Mouse (Mus musculus) ZHBTc4 (cell line): ENCODE measurements around the gene Pmpcb.

Experiments used
- DNase-seq: peaks from one replicate; pipeline ENCODE4 v3.0.0-alpha.2; 2011; ENCODE audit warnings: low read depth, low spot score

Pmpcb gene

GRCm38 (mm10) chr5:21732177-21732911 lies 4.6 kb upstream of the Pmpcb start:
- DNase-seq = peak; percentile 84

DNA sequence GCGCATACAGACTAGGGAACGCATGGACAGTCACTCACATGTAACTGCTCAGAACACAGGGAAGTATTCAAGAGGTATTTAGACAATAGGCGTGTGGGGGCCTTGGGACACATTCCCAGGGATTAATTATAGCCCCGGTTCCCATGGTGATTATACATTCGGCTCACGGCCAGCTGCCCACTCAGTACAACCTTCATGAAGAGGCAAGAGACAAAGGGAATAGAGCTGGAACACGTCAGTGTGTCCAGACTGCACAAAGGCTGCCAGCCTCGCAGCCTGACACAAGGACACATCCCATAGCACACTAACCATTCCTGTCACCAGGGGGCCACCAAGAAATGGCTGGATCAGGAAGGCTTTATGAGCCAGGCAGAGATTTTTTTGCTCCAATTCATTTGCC lies 4.0 kb upstream of the Pmpcb start:
- DNase-seq = peak; percentile 73

- peak; percentile 49 for DNase-seq
Observed at GRCm38 (mm10) chr5:21735100-21735499, 1.8 kb upstream of the Pmpcb start.

DNA sequence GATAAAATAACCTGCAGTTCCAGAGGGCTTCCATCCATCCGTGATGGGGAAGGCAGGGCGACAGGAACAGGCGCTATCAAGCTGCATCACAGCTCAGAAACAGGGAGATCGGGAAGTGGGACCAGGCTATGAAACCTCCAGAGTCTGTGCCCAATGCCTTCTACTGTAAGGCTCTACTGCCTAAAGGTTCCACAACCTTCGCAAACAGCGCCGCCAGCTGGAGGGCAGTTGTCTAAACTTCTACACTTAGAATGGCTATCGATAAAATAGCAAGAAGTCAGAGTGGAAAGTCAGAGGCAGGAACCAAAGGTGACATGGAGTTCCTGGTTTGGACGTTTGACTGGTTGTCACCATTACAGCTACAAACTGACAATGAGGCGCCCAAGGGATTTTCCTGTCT lies 1.4 kb upstream of the Pmpcb start:
- peak; percentile 92 for DNase-seq

DNA sequence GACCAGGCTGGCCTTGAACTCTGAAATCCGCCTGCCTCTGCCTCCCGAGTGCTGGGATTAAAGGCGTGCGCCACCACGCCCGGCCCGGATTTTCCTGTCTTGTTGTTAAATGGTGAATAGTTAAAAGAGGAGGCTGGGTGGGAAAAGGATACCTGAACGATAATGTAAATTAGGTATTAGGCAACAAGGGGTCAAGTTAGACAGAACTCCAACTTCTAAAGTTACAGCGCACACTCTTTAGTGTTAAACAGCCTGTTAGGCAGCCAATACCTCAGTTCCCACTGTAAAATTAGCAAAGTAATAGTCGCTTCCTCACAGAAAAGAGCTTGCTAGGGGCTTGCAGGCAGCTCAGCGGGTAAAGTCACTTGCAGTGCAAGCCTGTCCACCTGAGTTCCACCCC lies 895 bp upstream of the Pmpcb start:
- DNase-seq = peak; percentile 35

DNA sequence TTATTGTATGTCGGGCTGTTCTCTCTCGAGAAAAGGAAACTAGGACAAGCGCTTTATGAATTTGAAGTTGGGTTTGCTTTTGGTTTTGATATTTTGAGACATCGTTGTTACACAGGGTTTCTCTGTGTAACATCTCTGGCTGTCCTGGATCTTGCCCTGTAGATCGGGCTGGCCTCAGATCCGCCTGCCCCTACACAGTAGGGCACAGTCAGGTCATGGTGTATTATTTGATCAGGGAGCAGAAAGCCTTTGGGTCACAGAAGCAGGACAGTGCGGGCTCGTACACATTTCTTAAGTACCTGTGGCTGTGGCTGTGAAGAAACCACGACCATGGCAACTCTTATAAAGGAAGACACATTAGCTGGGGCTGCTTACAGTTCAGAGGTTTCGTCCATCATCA lies 679 bp downstream of the Pmpcb start:
- no peak for DNase-seq

GRCm38 (mm10) chr5:21739120-21739519 lies 2.2 kb downstream of the Pmpcb start:
- peak; percentile 35 for DNase-seq

GRCm38 (mm10) chr5:21739881-21740280 lies 2.9 kb downstream of the Pmpcb start:
- peak; percentile 62 for DNase-seq

DNA sequence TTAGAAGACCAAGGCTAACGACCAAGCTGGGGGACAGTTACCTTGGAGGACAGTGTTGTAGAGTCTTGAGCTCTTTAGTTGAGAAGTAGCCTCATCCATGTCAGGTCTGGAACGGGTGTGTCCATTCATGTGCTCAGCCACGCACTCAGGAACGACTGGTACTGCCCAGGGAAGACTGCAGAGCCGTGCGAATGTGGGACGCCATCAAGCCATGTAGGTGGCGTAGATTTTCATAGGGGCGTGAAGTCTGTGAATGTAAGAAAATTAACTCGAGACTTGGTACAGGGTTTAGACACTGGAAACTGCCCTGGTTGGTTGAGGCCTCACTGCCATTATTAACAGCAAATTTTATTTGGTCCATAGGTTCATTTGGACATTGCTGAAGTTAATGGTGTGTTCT lies 6.7 kb downstream of the Pmpcb start:
- no peak for DNase-seq

DNA sequence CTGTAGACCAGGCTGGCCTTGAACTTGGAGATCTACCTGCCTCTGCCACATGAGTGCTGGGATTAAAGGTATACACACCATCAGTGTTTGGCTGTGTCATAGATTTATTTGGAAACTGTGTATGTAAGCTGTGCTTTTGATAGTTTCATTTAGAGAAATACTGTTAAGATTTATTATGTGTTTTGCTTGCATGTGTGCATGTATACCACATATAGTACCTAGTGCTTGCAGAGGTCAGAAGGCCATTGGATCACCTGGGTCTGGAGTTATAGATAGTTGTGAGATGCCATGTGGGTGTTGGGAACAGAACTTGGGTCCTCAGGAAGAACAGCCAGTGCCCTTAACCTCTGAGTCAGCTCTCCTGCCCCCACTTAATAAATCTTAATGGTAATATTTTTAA lies 7.7 kb downstream of the Pmpcb start:
- DNase-seq = no peak

DNA sequence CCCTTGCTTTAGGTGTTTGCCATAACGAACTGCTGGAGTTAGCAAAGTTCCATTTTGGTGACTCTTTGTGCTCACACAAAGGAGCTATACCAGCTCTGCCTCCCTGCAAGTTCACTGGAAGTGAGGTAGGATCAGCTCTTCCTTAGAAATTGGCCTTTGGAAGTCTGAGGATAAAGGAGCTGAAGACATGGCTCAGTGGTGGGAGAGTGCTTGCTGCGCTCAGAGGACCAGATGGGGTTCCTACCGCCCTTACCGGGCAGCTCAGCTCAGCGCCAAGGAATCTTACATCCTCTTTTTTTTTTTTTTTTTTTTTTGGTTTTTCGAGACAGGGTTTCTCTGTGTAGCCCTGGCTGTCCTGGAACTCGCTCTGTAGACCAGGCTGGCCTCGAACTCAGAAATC lies 9.0 kb downstream of the Pmpcb start:
- no peak for DNase-seq

- DNase-seq = no peak
Observed at GRCm38 (mm10) chr5:21768506-21768905, 31.6 kb downstream of the Pmpcb start.

DNA sequence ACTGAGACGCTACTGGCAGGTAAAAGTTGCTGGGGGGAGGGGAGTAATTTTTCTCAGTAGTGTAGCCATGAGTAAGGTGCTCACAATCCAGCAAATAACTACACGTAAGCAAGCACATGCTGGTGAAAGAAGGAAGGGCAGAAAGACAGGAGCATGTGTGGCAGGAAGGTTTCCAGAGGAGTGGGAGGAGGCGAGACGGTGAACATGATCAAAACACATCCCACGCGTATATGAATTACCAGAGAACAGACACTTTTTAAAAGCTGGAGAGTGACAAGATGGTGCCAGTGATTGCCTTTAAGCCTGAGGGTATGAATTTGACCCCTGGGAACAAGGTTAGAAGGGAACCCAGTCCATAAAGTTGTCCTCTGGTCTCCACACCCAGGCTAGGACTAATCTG lies 32.9 kb downstream of the Pmpcb start:
- no peak for DNase-seq

- peak; percentile 39 for DNase-seq
Observed at GRCm38 (mm10) chr5:21776491-21776890, 39.5 kb downstream of the Pmpcb start.

DNA sequence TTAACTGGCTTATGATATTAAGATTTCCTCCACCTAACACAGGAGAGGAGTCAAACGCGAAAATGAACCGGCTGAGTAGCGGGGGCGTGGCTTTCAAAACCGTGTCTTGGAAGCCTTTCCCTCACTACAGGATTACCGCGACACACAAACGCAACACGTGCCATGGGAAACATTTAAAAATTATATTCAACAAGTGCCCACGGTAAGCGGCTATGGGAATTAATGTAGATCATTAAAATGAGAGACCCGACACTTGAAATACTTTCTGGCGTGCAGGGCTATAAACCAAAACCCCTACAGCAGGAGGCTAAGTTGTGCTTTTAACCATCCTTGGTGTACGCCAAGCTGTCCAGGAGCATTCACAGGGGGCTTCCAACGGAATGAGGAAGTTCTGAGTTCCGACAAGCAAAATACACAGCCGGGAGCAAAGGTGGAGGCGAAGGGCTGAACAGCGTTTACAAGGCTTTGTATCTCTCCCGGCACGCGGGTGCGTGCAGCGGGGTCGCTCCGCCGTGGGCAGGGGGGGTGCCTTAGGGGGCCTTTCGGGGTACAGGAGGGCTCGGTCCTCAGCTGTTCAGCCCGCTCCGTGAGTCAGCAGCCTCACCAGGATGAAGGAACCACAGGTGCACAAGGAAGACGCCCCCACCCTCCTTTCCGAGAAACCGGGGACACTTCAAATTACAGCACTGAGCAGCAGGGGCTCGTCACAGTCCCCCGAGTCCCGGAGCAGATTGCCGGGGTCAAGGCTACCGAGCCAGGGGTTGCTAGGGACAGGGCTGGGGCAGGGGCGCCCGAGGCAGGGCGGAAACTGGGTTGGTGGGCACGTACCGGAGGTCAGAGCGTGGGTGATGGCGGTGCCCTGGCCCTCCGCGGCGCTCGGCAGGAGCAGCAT lies 47.5 kb downstream of the Pmpcb start:
- DNase-seq = peak; percentile 55

DNA sequence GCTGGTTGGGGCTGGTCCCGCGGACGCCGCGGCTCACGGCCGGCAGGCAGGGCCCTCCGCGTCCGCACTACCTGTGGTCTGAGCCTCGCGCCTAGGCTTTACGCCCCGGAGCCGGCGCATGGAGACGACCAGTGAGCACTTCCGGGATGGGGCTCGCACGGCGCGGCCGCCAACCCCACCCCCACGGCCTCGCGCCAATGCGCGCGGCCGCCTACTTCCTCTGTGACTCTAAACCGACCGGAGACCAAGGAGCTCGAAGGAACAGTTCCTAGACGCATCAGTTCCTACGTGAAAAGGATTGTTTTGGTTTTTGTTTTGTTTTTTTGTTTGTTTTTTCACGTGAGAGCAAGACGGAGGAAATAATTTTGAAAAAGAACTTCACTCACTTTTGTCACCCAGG lies 48.1 kb downstream of the Pmpcb start, which contains the start of the genes Dnajc2 and Psmc2:
Dnajc2 (minus strand) TSS at position 199 of the 400 bp plus-strand sequence.
Psmc2 (plus strand) TSS at position 231 of the 400 bp plus-strand sequence.
- DNase-seq = peak; percentile 97

GRCm38 (mm10) chr5:21785776-21786175 lies 48.8 kb downstream of the Pmpcb start:
- no peak for DNase-seq

DNA sequence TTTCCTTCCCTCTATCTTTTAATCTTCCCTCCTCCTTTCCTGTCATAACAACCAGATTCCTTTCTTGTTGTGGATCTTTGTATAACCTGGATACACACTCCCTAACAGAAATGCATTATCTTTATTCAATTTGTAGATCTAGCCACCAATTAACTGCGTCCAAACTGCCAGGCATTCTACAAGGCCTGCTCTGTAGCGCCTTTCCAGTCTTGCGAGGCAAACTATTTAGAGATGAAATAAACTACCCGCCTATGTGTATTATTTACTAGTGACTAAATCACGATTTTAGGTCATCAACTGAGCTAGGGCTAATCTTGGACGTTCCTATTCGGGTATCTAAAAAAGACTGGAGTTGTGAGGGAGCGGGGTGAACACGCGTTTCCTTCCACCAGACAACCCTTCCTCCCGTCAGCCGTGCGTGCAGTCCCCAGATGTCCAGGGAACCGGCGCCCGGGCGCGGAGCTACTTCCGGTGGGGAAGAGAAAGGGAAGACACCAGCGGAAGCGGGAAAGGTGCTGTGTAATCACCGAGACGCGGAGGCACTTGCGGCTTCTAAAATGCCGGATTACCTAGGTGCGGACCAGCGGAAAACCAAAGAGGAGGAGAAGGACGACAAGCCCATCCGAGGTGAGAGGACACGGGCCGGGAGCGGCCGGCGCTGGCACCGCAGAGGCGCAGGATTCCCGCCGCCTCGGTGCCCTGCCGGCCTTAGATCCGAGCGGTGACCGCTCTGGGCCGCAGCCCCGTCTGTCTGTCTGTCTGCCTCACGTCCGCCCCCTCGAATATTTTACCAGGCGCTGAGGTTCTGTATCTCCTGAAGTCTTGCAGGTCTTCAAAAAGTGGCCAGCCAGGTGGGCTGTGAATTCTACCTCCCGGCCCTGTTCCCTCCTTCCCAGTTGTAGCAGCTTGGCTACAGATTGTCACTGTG lies 49.6 kb downstream of the Pmpcb start:
- peak; percentile 97 for DNase-seq

- DNase-seq = no peak
Observed at GRCm38 (mm10) chr5:21787186-21788105, 50.5 kb downstream of the Pmpcb start.

- no peak for DNase-seq
Observed at GRCm38 (mm10) chr5:21789061-21789460, 52.1 kb downstream of the Pmpcb start.
